ENCODE assay signal across 17 mouse cellular contexts in the genomic region with DNA sequence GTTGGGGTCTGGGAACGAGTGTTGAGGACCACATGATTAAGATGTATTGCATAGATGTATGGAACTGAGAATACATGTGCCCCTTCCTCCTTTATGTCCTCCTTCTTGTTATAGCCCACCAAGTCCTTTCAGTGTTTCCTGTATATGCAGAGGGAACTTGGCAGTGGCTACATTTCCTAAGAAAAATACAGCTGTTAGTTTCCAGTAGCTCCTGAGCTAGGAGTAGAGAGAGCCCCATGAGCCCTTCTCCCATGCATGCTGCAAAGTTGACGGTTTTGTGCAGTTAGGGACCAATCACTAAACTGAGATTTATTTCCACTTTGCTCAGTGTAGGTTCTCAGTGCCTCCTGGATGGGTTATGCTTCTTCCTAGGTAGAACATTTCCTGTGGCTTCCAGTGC.
"Had no signal": no experiment of that assay in that cellular context is flagged by ENCODE, and none has a peak within 500 bp of the region (broad histone marks: within the 10 kb centered on the region; RNA-seq: fewer than 3 reads in every experiment).

No protein-coding gene starts in this region.

- ATAC-seq: liver, postnatal 0 days; midbrain, embryonic 13.5 days; midbrain, embryonic 15.5 days had no signal

- H3K9ac ChIP-seq: liver, embryonic 13.5 days; liver, embryonic 15.5 days; liver, postnatal 0 days; midbrain, embryonic 13.5 days; midbrain, embryonic 15.5 days; neural tube, embryonic 12.5 days; stomach, embryonic 15.5 days had no signal

- H3K4me3 ChIP-seq: liver, embryonic 13.5 days; liver, embryonic 15.5 days; megakaryocyte, embryonic 14.5 days; midbrain, embryonic 13.5 days; midbrain, embryonic 15.5 days; neural tube, embryonic 12.5 days; stomach, embryonic 15.5 days had no signal

- H3K4me2 ChIP-seq: liver, embryonic 11.5 days; liver, embryonic 13.5 days; liver, embryonic 15.5 days; midbrain, embryonic 11.5 days; midbrain, embryonic 13.5 days; midbrain, embryonic 15.5 days; neural tube, embryonic 12.5 days; stomach, embryonic 15.5 days had no signal

- H3K27ac ChIP-seq: liver, embryonic 13.5 days; liver, embryonic 15.5 days; macrophage; midbrain, embryonic 13.5 days; midbrain, embryonic 15.5 days; neural tube, embryonic 12.5 days; stomach, embryonic 15.5 days had no signal

- DNase-seq: liver, embryonic 13.5 days; liver, postnatal 0 days; lung, postnatal 14 days; lung, postnatal 36 days; right cerebral cortex, postnatal 14 days; thymus, adult 2 months; thymus, postnatal 25 days; thymus, postnatal 4 days had no signal

- H3K27me3 ChIP-seq: liver, embryonic 13.5 days; liver, embryonic 15.5 days; megakaryocyte, embryonic 14.5 days; midbrain, embryonic 13.5 days; midbrain, embryonic 15.5 days; neural tube, embryonic 12.5 days; stomach, embryonic 15.5 days had no signal

- H3K9me3 ChIP-seq: liver, embryonic 13.5 days; liver, embryonic 15.5 days; megakaryocyte, embryonic 14.5 days; midbrain, embryonic 13.5 days; midbrain, embryonic 15.5 days; neural tube, embryonic 12.5 days; stomach, embryonic 15.5 days had no signal

- H3K4me1 ChIP-seq: liver, embryonic 13.5 days; liver, embryonic 15.5 days; megakaryocyte, embryonic 14.5 days; midbrain, embryonic 13.5 days; midbrain, embryonic 15.5 days; neural tube, embryonic 12.5 days; stomach, embryonic 15.5 days had no signal

- H3K36me3 ChIP-seq: liver, embryonic 13.5 days; liver, embryonic 15.5 days; midbrain, embryonic 13.5 days; midbrain, embryonic 15.5 days; neural tube, embryonic 12.5 days; stomach, embryonic 15.5 days had no signal
